Mouse (Mus musculus) gonadal fat pad, adult 2 months (tissue): Measurements from ENCODE around the gene Vta1. TPM values are rescaled to one million over a fixed set of nuclear protein-coding genes. Genes with fewer than 3 reads are reported as not detected.

Experiments used
- DNase-seq: peaks from one replicate; pipeline ENCODE4 v3.0.0-alpha.2; 2012; ENCODE audit warnings: low read depth
- polyA plus RNA-seq: library from polyadenylated mRNA; depleted of rRNA; stranded (reverse); fragments of >200 nt; gene quantifications from 2 replicates; pipeline ENCODE4 v1.2.3, GENCODE M21; 2012; rRNA removed

The Vta1 gene
- 63.3 and 98.0 TPM in 2 replicates for polyA plus RNA-seq

DNA sequence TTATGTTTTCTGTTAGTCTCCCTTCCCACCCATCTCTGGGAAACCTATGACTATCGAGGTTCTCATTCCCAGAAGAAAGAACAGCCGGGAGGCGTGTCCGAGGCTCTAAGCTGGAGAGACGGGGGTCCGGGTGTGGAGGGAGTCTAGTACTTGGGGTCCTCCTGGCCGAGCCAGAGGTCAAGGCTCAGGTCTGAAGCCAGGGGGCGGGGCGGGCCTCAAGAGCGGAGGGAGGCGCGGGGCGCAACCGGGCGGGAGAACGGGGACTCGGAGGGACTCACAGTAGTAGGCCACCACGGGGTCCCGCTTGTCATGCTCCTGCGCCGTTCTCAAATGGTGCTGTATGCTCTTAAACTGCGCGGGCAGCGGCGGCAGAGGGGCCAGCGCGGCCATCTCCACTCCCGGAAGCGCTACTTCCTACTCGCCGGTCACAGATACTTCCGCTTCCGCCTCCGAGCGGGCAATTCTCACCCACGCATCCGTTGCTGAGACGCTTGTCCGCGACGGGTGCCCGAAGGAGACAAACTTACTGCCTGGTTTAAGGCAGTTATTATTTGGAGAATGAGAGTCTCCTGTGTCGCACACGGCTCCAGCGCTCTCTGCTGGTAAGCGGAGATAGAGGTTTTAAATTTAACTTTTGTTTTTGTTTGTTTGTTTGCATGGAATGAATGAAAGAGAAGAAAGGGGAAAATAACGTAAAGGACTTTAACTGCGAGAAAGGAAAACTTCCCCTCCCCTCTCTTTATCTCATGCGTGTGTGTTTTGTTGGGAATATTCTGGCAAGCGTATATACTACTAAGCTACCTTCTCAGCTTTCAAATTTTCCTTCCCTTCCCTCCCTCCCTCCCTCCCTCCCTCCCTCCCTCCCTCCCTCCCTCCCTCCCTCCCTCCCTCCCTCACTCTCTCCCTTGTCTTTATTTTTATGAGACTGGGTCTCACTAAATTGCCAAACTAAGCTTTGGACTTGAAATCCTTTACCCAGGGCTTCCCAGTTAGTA lies at the start of gene Vta1, which contains the start of gene Nmbr:
Gene Vta1 (minus strand): TSS at position 489 of the 995 bp plus-strand sequence.
Gene Nmbr (plus strand): TSS at position 520 of the 995 bp plus-strand sequence.
- peak; percentile 82 for DNase-seq

DNA sequence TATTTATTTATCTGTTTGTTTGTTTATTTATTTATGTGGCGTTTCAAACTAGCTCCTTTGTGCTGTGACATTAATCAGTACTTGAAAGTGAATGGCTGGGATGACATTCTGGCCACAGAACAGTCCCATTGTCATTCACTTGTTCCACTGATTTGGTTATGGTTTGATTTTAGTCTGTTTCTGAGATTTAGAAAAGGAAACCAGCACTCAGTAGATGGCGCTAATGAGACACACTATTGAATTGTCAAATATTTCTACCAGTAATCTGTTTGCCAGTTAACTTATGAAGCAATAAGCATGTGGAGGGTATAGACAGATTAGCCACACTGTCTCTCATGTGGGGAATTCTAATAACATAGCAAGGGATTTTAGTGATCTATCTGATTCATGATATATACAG lies 28.9 kb upstream of the Vta1 start:
- DNase-seq: no peak

DNA sequence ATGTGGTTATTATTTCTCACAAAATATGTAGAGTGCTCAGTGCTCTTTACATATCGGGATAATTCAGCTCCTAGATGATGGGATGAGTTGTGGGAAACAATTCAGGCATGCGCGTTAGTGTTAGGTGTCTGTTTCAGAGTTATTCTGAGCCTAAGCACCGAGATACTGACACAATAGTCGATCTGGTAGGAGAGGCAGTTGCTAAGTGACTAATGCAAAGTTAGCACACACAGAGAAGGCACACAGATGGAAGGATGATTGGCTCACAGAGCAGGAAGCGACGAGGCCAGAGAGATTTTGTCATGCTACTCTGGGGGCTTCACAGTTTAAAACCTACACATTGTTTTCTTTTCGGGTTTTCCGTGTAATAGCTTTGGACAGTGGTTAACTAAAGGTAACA lies 20.3 kb upstream of the Vta1 start:
- DNase-seq: no peak

DNA sequence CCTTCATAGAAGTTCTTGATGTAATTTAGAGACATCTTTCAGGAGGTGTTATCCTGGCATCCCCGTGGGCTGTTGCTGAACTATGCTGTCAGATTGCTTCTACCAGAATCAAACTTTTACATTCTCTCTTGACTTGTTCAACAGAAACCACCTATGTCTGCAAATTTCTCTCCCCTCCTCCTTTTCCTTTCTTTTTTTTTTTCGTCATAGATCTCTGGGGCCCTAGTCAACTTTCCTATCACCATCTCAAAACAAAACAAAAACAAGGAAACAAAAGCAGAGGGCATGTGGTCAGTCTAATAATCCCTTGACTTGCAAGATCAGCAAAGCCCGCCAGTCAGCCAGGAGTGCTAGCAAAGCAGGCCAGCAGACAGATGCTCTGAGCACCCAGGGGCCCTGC lies 12.8 kb upstream of the Vta1 start, which contains the start of gene Gje1:
Gene Gje1 (minus strand): TSS at position 101 of the 400 bp plus-strand sequence.
- DNase-seq: no peak

DNA sequence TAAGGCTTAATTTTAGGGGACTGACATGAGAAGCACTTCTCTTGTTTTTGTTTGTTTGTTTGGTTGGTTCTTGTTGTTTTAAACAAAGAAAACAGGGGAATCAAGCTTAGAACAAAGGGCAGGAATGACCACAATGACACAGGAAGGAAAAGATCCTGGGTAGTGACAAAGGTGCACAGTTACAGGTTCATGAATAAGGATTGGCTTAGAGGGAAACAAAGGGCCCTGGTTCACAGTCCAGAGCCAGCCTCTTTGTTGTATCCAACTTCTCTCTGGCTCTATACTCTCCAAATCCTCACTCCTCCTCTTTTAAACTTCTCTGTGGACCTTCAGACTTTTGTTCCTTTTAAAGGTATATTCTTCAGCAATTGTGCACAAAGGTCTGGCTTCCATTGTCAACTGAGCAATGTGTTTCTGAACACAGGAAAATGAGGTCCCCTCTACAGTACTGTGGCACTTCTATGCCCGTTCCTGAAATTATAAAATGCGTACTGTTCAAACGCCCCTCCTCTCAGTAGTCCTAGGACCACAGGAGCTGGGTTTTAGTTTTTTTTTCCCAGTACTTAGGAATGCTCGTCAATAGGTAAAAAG lies 1.4 kb downstream of the Vta1 start:
- no peak for DNase-seq

DNA sequence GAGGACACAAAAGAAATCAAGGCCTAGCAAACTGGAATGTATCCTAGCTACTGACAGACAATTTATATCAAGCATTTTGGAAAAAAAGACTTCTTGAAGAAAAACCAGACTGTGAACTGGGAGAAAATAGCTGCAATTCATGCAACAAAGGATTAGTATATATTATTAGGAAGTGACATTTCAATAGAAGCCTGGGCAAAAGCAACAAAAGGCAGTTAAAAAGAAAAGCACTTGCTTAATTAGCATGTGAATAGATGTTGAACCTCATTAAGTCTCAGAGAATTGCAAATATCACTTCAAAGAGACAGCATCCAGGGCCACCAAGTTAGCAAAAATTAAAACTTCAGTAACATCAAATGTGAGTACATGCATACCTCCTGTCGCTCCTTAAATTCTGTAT lies 2.1 kb downstream of the Vta1 start:
- DNase-seq: no peak

DNA sequence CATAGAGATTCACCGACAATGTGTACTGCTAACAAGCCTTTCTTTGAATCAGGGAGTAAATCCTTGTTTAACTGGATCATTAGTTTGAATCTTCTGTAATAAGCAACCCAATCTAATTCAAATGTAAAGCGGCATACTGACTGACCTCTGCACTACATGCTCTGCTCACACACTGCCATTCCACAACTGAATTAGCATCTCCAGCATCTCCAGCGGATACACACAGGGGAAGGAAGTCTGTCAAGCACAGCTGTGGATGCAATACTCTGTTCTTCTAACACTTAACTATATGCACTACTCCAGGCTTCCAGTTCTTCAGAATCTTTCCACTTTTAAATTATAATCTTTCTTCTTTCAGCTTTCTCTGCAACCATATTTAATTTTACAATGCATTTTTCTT lies 15.0 kb downstream of the Vta1 start:
- no peak for DNase-seq

DNA sequence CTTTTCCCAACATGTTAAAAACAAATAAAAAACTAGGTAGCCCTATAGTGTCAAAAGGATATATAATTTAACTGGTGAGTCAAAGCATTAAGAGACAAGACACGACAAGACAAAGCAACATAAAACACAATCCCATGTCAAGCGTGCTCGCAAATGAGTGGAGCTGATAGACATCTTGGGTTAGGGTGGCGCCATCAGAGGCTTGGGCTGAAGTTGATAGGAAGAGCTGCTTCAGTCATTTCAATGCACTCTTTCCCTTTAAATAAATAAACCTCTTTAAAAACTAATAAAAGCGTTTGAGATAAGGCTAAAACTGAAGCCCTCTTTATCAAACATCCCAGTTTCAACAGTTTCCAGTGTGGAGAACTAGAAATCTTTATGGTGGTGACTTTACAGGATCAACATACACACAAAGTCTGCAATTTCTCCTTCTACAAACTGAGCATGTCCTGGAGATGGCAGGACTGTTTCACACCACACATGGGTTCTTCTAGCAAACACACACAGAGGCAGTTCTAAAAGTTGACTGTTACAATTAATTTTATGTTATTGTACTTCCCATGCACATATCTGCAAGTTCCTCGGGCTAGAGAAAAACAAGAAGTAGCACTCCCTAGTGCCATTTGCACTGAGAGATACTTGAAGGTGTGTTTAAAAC lies 16.4 kb downstream of the Vta1 start:
- DNase-seq: no peak

DNA sequence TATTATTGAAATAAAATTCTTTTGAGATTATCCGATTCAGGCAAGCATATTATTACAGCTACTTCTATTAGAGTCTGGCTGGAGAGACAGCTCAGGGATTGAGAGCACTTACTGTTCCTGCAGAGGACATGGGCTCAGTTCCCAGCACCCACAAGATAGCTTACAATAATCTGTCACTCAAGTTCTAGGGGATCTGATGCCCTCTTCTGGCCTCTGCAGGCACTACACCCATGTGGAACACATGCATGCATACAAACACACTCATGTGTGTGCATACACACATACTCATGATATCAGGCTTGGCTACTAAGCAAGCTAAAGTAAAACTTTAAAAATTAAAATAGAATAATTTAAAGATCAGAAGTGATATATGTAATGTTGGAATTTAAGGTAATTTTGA lies 19.7 kb downstream of the Vta1 start:
- no peak for DNase-seq

DNA sequence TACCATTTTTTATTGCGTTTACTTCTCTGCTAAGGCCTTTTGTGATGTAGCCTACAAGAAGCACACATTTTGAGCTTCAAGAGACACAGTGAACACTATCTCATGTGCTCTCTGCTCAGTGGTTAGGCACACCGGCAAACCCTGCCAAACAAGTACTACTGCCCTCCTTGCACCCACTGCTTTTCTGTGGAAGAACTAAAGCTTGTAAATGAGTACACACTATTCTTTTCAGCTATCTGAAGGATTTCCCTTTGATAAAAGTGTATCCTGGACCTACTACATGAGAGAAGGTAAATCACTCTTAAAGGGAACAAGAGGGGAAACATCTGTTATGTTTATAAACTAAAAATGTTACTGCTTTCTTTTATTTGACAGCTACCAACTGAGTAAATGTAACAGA lies 39.2 kb downstream of the Vta1 start:
- no peak for DNase-seq

DNA sequence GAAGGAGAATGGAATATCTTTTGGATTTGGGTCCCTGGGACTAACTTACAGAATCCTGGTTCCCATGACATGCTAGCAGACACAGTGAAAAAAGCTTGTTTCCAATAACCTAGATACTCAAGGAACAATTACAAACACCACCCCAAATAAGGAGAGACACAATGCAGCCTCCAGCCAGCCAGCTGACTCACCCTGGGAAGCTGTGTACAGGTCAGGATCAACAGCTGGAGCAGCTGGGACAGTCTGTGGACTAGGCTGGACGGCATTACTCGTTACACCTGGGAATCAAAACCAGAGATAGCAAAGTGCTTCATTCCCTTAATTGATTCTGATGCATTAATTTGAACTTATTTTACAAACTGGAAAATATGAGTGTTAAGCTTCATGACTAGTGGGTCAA lies 44.5 kb downstream of the Vta1 start:
- DNase-seq: no peak

DNA sequence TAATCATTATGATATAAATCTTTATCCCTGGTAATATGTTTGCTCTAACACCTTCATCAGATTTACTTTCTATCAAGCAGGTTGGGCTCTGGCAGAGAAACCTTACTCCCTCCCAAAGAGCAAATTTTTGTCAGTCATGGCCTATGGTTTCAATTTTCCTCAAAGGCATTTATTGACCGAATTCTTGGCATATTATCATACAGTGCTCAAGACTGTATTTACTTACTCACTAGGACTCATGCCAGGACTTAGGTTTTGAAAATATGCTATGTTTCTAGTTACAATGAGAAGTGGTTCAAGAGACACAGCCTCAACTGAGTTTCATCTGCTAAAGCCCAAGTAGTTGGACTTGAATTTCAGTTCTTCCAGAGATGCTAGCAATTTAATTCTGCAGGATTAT lies 65.7 kb downstream of the Vta1 start:
- no peak for DNase-seq

DNA sequence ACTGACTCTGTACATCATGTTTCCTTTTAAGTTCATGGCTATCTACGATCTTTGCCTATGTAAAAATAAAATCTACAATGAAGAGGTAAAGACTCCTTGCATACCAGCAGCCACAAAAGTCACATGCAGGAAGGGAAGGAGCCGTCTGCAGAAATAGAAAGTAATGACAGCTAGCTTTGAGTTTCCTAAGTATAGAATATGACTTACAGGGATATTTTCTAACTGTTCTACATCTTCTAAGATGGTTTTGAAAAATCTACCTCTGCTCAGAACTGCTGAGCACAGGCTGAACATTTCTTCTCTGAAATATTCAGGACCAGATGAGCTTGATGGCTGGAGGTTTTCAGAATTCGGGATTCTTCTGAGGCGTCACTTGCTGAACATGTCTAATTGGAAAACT lies 66.3 kb downstream of the Vta1 start:
- no peak for DNase-seq

DNA sequence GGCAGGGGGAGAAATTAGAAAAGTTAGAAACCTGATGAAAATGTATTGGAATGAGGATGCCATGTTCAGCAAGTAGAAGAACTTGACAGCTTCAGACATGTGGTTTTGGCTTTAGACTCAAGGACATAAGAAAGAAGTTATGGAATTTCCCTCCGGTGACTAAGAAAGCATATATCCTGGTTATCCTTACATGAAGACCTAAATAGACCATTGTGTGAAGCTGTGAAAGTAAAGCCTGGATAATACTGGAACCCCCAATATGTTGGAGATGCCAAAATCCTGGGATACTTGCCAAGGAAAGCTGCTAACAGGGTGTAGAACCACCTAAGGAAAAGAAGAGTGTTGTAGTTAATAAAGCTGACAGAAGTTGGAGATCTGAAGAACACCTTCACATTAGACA lies 79.7 kb downstream of the Vta1 start:
- no peak for DNase-seq

DNA sequence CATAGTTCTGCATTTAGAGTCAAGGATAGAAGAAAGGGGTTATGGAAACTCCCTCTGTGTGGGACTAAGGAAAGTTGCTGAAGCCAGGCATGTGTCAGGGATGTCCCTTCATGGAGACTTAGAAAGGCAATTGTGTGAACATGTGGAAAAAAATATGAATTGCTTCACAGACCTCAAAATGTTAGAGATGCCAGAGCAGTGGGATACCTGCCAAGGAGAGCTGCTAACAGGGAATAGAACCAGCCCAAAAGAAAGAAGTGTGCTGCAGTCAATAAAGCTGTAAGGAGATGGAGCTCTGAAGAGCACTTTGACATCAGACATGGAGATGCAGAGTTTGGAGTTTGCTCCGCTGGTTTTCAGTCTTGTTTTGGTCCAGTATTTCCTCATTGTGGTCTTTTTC lies 86.2 kb downstream of the Vta1 start:
- no peak for DNase-seq

DNA sequence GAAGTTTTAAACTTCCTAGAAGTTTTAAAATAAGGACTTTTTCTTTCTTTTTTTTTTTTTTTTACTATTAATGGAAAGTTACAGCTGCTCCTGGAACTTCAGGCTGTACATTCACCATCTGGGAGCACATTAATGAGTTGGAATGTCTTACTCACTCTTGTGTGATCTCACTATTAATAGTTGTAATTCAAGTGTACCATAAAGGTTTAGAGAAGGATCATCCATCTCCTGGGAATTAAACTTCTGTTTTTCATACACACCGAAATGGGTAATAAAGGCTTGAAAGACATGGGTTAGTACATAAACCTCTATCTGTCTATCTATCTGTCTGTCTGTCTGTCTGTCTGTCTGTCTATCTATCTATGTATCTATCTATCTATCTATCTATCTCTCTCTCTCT lies 87.1 kb downstream of the Vta1 start:
- DNase-seq: no peak

DNA sequence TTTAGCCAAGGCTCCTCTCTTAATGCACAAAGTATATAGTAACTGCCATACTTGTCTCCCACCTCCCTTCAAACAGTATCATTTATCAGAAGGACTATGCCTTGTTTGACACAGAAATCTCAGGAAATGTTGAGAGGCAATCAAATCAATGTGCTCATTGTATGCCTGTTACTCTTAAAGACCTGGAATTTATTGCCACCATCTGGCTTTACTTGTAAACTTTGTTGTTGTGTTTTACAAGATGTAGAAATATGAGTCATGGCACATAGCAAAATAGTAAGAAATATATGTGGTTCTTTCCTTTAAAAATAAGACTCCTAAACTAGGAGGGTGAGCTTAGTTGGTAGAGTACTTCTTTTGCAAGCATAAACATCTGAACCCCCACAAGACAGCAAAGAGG lies 89.9 kb downstream of the Vta1 start:
- no peak for DNase-seq

DNA sequence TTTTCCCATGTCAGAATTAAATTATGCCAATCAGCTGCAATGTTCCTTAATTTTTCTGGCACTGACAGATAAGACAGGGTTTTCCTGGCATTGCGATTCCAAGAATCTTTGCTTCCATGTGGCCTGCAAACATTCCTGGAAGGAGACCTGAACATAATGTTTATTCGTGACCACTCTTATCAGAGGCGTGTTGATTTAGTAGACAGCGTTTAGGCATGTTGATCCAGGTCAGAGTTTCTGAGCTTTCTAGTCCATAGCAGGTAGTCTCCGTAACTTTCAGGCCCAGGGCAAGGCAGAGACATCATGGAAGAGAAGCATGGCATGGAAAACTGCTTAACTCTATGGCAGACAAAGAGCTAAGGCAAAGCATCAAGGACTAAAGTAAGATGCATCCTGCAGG lies 97.8 kb downstream of the Vta1 start:
- no peak for DNase-seq
